Mouse (Mus musculus) ES-E14 (cell line): ENCODE measurements at regions not wholly inside any gene's neighbourhood (a gene's known extent, or its start where the extent isn't known, plus 50 kb on each side); places are given as distances from the start of the nearest gene placed in this dataset.

Experiments used
- MAFK ChIP-seq: IDR thresholded peaks from 2 replicates; pipeline ENCODE4 v1.6.1; 2014; ENCODE audit warnings: mild to moderate bottlenecking, low read depth, low read length, inconsistent platforms; ENCODE audit not compliant: insufficient read depth
- ZC3H11A ChIP-seq: IDR thresholded peaks from 2 replicates; pipeline ENCODE4 v1.6.1; 2012; ENCODE audit warnings: low read depth, mild to moderate bottlenecking, inconsistent platforms, low read length, borderline replicate concordance

- TF ChIP-seq ZC3H11A (no peak), MAFK (no peak)
Measured at GRCm38 (mm10) chr8:87148853-87149252, 263.8 kb upstream of the N4bp1 start.
